Mouse (Mus musculus) heart, embryonic 11.5 days (tissue): ENCODE data around the gene Best3. TPM values are rescaled to one million over a fixed set of nuclear protein-coding genes. Genes with fewer than 3 reads are reported as not detected.

Experiments used
- ATAC-seq: fragments of 200-750 bp; cut with Nextera tagmentation; replicated peaks from 2 replicates; pipeline ENCODE4 v1.8.0; 2017; ENCODE audit warnings: moderate library complexity; ENCODE audit not compliant: insufficient number of reproducible peaks, low FRiP score, low TSS enrichment
- H3K27ac ChIP-seq: fragments of 300-500 bp; sonication (generic); 2 replicates; pipeline ENCODE4 v1.5.1; 2014; ENCODE audit warnings: mild to moderate bottlenecking, low read depth, low read length
- H3K27me3 ChIP-seq: fragments of 300-500 bp; sonication (generic); 2 replicates; pipeline ENCODE4 v1.6.1; 2014; ENCODE audit warnings: mild to moderate bottlenecking, low read length, mixed read lengths; ENCODE audit not compliant: control insufficient read depth, insufficient read depth
- H3K36me3 ChIP-seq: fragments of 300-500 bp; sonication (generic); 2 replicates; pipeline ENCODE4 v1.6.1; 2014; ENCODE audit warnings: mild to moderate bottlenecking, low read length, moderate library complexity, mixed read lengths; ENCODE audit not compliant: control insufficient read depth, insufficient read depth
- H3K4me1 ChIP-seq: fragments of 300-500 bp; sonication (generic); 2 replicates; pipeline ENCODE4 v1.6.1; 2014; ENCODE audit warnings: low read length; ENCODE audit not compliant: control insufficient read depth, insufficient read depth
- H3K4me2 ChIP-seq: fragments of 300-500 bp; sonication (generic); 2 replicates; pipeline ENCODE4 v1.6.1; 2014; ENCODE audit warnings: mild to moderate bottlenecking, moderate library complexity
- H3K4me3 ChIP-seq: fragments of 300-500 bp; sonication (generic); 2 replicates; pipeline ENCODE4 v1.5.1; 2014; ENCODE audit warnings: low read depth, low read length
- H3K9ac ChIP-seq: fragments of 300-500 bp; sonication (generic); 2 replicates; pipeline ENCODE4 v1.6.1; 2014; ENCODE audit warnings: mild to moderate bottlenecking, low read depth, low read length, moderate library complexity
- H3K9me3 ChIP-seq: fragments of 300-500 bp; sonication (generic); replicated peaks from 2 replicates; pipeline ENCODE4 v1.6.1; 2016; ENCODE audit warnings: low read length; ENCODE audit not compliant: control insufficient read depth
- WGBS: fragments of 180-500 bp; shearing (Covaris S2); extraction: QIAGEN DNeasy Blood & Tissue Kit; methylation state at CpG from one replicate; pipeline ENCODE4 v1.1.7; 2014; ENCODE audit not compliant: insufficient replicate concordance; 5-methylcytosine and 5-hydroxymethylcytosine counted together
- polyA plus RNA-seq: library from polyadenylated mRNA; unstranded; fragments of >200 nt; fragmentation: Nextera tagmentation; extraction: Ambion mirVana; gene quantifications from 2 replicates; pipeline ENCODE4 v1.2.1, GENCODE M21; 2014

Best3 gene
- polyA plus RNA-seq, 1 experiment from 2014 or later: 0.14 TPM

DNA sequence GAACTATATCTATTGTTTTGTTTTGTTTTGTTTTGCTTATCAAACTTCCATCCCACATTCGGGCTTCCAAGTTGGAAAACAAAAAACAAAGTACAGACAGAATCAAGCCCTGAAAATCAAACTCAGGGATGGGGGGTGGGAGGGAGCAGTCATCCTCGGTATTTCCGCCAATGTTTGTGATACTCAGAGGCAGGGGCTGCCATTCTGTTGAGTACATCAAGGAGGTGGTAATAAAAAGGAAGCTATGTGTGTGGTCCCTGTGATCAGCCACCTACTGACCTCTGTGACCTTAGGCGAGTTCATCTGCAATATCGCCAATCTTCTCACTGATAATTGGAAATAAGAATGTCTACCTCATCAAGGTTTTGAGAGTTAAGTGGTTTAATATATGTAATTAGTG lies 35.2 kb upstream of the Best3 start:
- Histone ChIP-seq H3K27ac (no peak overlapping the region), H3K4me1 (peaks cover 14% of the 10 kb centered on the region), H3K27me3 (no peaks in the 10 kb centered on the region), H3K4me3 (peak overlapping the region; percentile 83), H3K36me3 (no peaks in the 10 kb centered on the region), H3K4me2 (peak overlapping the region; percentile 72), H3K9ac (no peak overlapping the region), H3K9me3 (0 out of 2 replicates have a peak, but pooled peaks cover 2% of the 10 kb centered on the region)
- ATAC-seq: no peak
- 29% methylated on average over 5 of the region's 5 CpGs for WGBS

DNA sequence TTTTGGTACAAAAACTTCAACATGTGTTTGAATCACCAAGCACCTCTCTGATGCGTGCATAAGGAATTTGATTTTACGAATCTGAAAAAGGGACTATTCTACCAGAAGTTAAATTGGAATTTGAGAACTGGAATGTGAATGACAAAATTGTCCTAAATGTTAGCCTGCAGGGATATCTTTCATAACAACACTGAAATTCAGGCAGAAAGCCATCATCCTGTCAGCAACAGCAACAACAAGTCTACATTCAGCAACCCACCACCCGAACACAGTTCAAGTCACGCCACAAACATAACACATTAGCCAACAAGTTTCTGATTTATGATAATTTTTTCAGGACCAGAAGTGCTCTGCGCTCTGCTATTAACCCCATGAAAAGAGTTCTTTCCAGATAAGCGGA lies 30.9 kb upstream of the Best3 start:
- Histone ChIP-seq H3K4me1 (peaks cover 2% of the 10 kb centered on the region; the same call in 1 of the 2 replicates), H3K4me3 (no peak overlapping the region), H3K27me3 (no peaks in the 10 kb centered on the region), H3K9me3 (0 out of 2 replicates have a peak, but pooled peaks cover 2% of the 10 kb centered on the region), H3K4me2 (no peak overlapping the region), H3K36me3 (no peaks in the 10 kb centered on the region), H3K9ac (no peak overlapping the region), H3K27ac (no peak overlapping the region)
- WGBS: 91% methylated on average over 6 of the region's 6 CpGs
- ATAC-seq: no peak

DNA sequence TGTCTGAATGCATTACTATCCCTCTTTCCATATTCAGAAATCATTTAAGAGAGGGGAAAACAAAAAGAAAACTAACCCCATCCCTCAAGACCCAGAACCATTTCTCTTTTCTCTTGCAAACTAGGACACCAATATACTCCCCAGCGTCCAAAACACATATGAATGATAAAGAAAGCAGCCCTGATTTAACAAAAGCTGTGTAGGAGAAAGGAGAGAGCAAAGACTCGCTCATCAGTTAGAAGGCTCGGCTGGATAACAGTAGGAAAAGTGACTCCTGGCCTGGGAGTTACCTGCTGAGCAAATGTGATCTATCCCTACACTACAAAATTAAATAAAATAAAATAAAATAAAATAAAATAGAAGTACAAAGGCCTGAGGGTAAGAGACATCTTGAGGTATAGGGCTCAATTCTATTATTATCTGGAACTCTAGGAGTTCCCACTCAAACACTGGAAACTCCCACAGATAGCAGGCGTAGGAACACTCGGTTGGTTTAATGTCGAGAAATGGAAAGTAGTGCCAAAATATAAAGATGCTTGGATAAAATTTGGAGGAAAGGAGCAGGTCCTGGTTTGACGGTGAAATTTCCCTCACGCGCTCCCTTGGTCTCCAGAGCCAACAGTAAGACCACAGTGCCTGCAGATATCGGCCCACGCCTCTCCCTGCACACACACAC lies 29.5 kb upstream of the Best3 start:
- Histone ChIP-seq H3K36me3 (no peaks in the 10 kb centered on the region), H3K27me3 (no peaks in the 10 kb centered on the region), H3K9me3 (0 out of 2 replicates have a peak, but pooled peaks cover 2% of the 10 kb centered on the region), H3K27ac (no peak overlapping the region), H3K4me3 (no peak overlapping the region), H3K4me2 (no peak overlapping the region), H3K9ac (no peak overlapping the region), H3K4me1 (no peaks in the 10 kb centered on the region)
- WGBS: 88% methylated on average over 11 of the region's 11 CpGs
- no peak for ATAC-seq

DNA sequence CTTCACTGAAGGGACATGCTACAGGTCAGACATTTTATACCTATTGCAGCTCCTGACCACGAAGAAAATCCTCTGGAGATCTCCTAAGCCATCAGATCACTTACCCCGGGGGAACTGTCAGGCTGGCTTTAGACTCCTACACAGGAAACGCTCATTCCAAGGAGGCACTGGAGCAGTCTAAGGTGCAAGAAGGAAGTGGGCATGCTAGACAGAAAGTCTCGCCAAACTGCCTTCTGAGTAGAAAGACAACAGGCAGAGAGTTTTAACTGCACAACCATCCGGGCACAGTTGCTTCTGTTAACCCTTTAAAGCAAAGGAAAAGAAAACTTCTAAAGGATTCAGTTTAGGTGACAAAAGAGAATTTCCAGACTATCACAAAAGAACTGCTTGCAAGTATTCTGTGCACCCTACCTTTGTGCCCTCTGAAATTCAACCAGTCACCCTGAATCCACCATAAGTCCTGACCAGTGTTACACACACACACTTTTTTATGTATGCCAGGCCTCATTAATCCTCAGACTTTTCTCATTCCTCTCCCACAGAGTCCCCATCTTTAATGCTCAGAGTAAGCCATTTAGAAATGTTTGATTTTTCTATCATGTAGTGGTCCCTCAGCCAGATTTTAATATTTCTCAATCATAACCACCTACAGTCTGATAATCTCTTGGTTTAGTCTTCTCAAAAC lies 28.1 kb upstream of the Best3 start:
- Histone ChIP-seq H3K4me3 (no peak overlapping the region), H3K4me2 (no peak overlapping the region), H3K9me3 (0 out of 2 replicates have a peak, but pooled peaks cover 2% of the 10 kb centered on the region), H3K27me3 (no peaks in the 10 kb centered on the region), H3K4me1 (no peaks in the 10 kb centered on the region), H3K27ac (no peak overlapping the region), H3K9ac (no peak overlapping the region), H3K36me3 (no peaks in the 10 kb centered on the region)
- ATAC-seq: no peak
- WGBS: 47% methylated on average over 5 of the region's 5 CpGs

DNA sequence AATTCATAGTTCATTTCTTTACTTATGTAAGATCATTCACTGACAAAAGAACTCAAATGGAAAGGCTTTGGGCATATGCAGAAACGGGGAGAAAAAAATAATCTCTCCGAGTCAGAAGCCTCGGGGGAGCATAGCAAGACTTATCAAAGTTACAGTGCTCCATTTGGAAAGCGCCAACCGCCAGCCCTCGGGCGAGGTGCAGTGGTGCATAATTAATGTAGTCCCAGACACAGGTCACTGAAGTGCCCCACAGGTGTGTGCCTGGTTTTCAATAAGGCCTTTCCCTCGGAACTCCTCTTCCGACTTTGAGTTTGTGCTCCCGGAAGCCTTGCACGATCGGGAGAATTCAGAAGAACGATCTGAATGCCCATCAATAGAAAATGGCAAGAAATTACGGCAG lies 24.0 kb upstream of the Best3 start:
- 76% methylated on average over 14 of the region's 14 CpGs for WGBS
- no peak overlapping the region for H3K27ac ChIP-seq
- H3K4me3 ChIP-seq: no peak overlapping the region

GRCm38 (mm10) chr10:116962803-116963202 lies 23.3 kb upstream of the Best3 start:
- no peak overlapping the region for H3K27ac ChIP-seq
- H3K9me3 ChIP-seq: no peaks in the 10 kb centered on the region
- ATAC-seq: no peak
- no peaks in the 10 kb centered on the region for H3K27me3 ChIP-seq
- WGBS: 46% methylated on average over 17 of the region's 17 CpGs
- peaks cover 8% of the 10 kb centered on the region; the same call in 1 of the 2 replicates for H3K4me1 ChIP-seq
- no peak overlapping the region for H3K4me3 ChIP-seq
- H3K4me2 ChIP-seq: no peak overlapping the region
- no peak overlapping the region for H3K9ac ChIP-seq
- H3K36me3 ChIP-seq: no peaks in the 10 kb centered on the region

More for the DNA sequence above, 24.0 kb upstream of the Best3 start:
- no peaks in the 10 kb centered on the region for H3K9me3 ChIP-seq
- H3K4me2 ChIP-seq: no peak overlapping the region
- H3K36me3 ChIP-seq: no peaks in the 10 kb centered on the region
- no peaks in the 10 kb centered on the region for H3K27me3 ChIP-seq
- H3K4me1 ChIP-seq: peaks cover 8% of the 10 kb centered on the region; the same call in 1 of the 2 replicates
- no peak for ATAC-seq
- no peak overlapping the region for H3K9ac ChIP-seq

- Histone ChIP-seq H3K27ac (no peak overlapping the region), H3K9me3 (no peaks in the 10 kb centered on the region), H3K9ac (no peak overlapping the region), H3K4me2 (no peak overlapping the region), H3K27me3 (no peaks in the 10 kb centered on the region), H3K4me1 (peaks cover 8% of the 10 kb centered on the region; the same call in 1 of the 2 replicates), H3K4me3 (no peak overlapping the region), H3K36me3 (no peaks in the 10 kb centered on the region)
- no peak for ATAC-seq
- WGBS: 73% methylated on average over 11 of the region's 11 CpGs
Measured at GRCm38 (mm10) chr10:116964084-116964483, 22.0 kb upstream of the Best3 start.

- no peaks in the 10 kb centered on the region for H3K36me3 ChIP-seq
- peaks cover 8% of the 10 kb centered on the region; the same call in 1 of the 2 replicates for H3K4me1 ChIP-seq
- H3K27me3 ChIP-seq: no peaks in the 10 kb centered on the region
- WGBS: 68% methylated on average over 4 of the region's 4 CpGs
- no peak overlapping the region for H3K4me3 ChIP-seq
- H3K4me2 ChIP-seq: no peak overlapping the region
- no peaks in the 10 kb centered on the region for H3K9me3 ChIP-seq
- no peak overlapping the region for H3K9ac ChIP-seq
- no peak for ATAC-seq
- H3K27ac ChIP-seq: no peak overlapping the region
Measured at GRCm38 (mm10) chr10:116964571-116964970, 21.5 kb upstream of the Best3 start.
